Mouse (Mus musculus) neural tube, embryonic 11.5 days (tissue): ENCODE data around the gene Coa3. TPM values are rescaled to one million over a fixed set of nuclear protein-coding genes. Genes with fewer than 3 reads are reported as not detected.

Experiments
- ATAC-seq: fragments of 200-750 bp; cut with Nextera tagmentation; 2 replicates; pipeline ENCODE4 v1.8.0; 2017; ENCODE audit warnings: moderate number of reproducible peaks, mild to moderate bottlenecking, moderate TSS enrichment, moderate library complexity; ENCODE audit not compliant: insufficient read depth, low FRiP score, low TSS enrichment
- DNase-seq: peaks from one replicate; pipeline ENCODE4 v3.0.0-alpha.2; 2015; ENCODE audit warnings: low spot score
- H3K27ac ChIP-seq: fragments of 300-500 bp; sonication (generic); 2 replicates; pipeline ENCODE4 v1.5.1; 2014; ENCODE audit warnings: low read depth, mild to moderate bottlenecking, low read length
- H3K27me3 ChIP-seq: fragments of 300-500 bp; sonication (generic); 2 replicates; pipeline ENCODE4 v1.6.1; 2014; ENCODE audit warnings: mild to moderate bottlenecking, low read length, mixed read lengths; ENCODE audit not compliant: control insufficient read depth, insufficient read depth
- H3K36me3 ChIP-seq: fragments of 300-500 bp; sonication (generic); 2 replicates; pipeline ENCODE4 v1.6.1; 2014; ENCODE audit warnings: mild to moderate bottlenecking, low read length, moderate library complexity, mixed read lengths; ENCODE audit not compliant: control insufficient read depth, insufficient read depth
- H3K4me1 ChIP-seq: fragments of 300-500 bp; sonication (generic); 2 replicates; pipeline ENCODE4 v1.6.1; 2014; ENCODE audit warnings: low read length, mixed read lengths; ENCODE audit not compliant: control insufficient read depth, insufficient read depth
- H3K4me2 ChIP-seq: fragments of 300-500 bp; sonication (generic); 2 replicates; pipeline ENCODE4 v1.6.1; 2014; ENCODE audit warnings: low read depth, mild to moderate bottlenecking, moderate library complexity
- H3K4me3 ChIP-seq: fragments of 300-500 bp; sonication (generic); 2 replicates; pipeline ENCODE4 v1.5.1; 2014; ENCODE audit warnings: low read depth, low read length
- H3K9ac ChIP-seq: fragments of 300-500 bp; sonication (generic); 2 replicates; pipeline ENCODE4 v1.6.1; 2014; ENCODE audit warnings: mild to moderate bottlenecking, low read length
- H3K9me3 ChIP-seq: fragments of 300-500 bp; sonication (generic); 2 replicates; pipeline ENCODE4 v1.6.1; 2016; ENCODE audit warnings: low read length; ENCODE audit not compliant: control insufficient read depth
- WGBS: fragments of 180-500 bp; shearing (Covaris S2); extraction: QIAGEN DNeasy Blood & Tissue Kit; methylation state at CpG from one replicate; pipeline ENCODE4 v1.1.7; 2014; 5-methylcytosine and 5-hydroxymethylcytosine counted together
- polyA plus RNA-seq: library from polyadenylated mRNA; unstranded; fragments of >200 nt; fragmentation: Nextera tagmentation; extraction: Ambion mirVana; gene quantifications from 2 replicates; pipeline ENCODE4 v1.2.1, GENCODE M21; 2014

The Coa3 gene
- polyA plus RNA-seq, 1 experiment from 2014 or later, result 196 TPM

DNA sequence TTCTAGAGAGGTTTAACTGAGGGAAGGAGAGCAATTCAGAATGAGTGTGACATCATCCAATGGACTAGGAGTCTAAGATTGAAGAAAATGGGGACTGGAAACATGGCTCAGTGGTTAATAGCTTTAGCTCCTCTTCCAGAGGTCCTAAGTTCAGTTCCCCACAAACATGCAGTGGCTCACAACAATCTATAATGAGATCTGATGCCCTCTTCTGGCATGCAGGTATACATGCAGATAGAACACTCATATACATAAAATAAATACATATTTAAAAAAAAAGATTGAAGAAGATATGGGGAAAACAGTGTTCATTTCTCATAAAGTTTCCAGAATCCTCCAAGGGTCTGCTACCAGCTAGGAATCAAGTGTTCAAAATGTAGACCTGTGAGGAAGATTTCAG is 43.5 kb downstream of the Coa3 start:
- H3K9me3 ChIP-seq, result no peaks in the 10 kb centered on the region
- no peaks in the 10 kb centered on the region for H3K27me3 ChIP-seq
- H3K4me1 ChIP-seq, result peaks cover 8% of the 10 kb centered on the region; the same call in 1 of the 2 replicates
- no peak overlapping the region for H3K27ac ChIP-seq
- DNase-seq, result no peak
- H3K9ac ChIP-seq, result no peak overlapping the region
- no peak for ATAC-seq
- H3K4me3 ChIP-seq, result no peak overlapping the region
- no peaks in the 10 kb centered on the region for H3K36me3 ChIP-seq
- no peak overlapping the region for H3K4me2 ChIP-seq

DNA sequence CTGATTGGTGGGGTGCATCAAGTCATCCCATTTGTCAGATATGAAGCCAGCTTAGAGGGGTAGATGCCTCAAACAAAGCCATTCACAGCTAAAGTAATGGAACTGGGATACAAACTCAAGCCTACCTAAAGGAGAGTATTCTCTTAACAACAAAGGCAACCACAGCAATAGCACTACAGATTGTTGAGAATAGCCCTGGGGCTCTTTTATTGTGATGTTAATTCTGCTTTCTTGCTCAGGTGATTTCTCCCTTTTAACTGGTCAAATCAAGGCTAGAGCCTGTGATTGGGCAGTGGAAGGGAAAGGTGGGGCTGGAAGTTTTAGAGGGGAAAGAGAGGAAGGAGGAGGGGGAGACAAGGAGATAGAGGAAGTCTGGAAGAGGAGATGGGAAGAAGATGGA is 44.8 kb downstream of the Coa3 start:
- DNase-seq, result no peak
- Histone ChIP-seq H3K27ac (no peak overlapping the region), H3K4me3 (no peak overlapping the region), H3K36me3 (no peaks in the 10 kb centered on the region), H3K9ac (no peak overlapping the region), H3K4me2 (no peak overlapping the region), H3K9me3 (no peaks in the 10 kb centered on the region), H3K4me1 (peaks cover 10% of the 10 kb centered on the region), H3K27me3 (no peaks in the 10 kb centered on the region)
- no peak for ATAC-seq

DNA sequence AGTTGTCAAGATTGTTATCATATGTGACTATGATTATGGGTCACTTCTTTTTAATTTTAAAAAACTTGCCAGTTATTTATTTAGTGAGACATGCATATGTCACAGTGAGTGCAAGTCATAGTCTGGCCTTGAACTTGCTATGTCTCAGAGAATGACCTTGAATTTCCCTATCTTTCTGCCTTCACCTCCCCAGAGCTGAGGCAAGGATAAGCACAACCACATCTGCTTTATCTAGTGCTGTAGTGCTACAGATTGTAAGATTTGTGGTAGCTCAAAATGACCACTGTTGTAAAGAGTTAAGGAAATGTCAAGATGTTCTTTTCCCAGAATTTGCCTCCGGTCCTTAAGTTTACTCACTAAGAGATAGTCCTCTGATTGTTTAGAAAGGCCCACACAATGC is 45.7 kb downstream of the Coa3 start:
- H3K4me1 ChIP-seq, result peaks cover 10% of the 10 kb centered on the region
- H3K9ac ChIP-seq, result no peak overlapping the region
- no peak overlapping the region for H3K4me3 ChIP-seq
- no peak overlapping the region for H3K4me2 ChIP-seq
- H3K9me3 ChIP-seq, result no peaks in the 10 kb centered on the region
- no peaks in the 10 kb centered on the region for H3K36me3 ChIP-seq
- no peak overlapping the region for H3K27ac ChIP-seq
- 86% methylated on average over 1 of the region's 1 CpGs for WGBS
- no peaks in the 10 kb centered on the region for H3K27me3 ChIP-seq
- no peak for ATAC-seq
- no peak for DNase-seq

DNA sequence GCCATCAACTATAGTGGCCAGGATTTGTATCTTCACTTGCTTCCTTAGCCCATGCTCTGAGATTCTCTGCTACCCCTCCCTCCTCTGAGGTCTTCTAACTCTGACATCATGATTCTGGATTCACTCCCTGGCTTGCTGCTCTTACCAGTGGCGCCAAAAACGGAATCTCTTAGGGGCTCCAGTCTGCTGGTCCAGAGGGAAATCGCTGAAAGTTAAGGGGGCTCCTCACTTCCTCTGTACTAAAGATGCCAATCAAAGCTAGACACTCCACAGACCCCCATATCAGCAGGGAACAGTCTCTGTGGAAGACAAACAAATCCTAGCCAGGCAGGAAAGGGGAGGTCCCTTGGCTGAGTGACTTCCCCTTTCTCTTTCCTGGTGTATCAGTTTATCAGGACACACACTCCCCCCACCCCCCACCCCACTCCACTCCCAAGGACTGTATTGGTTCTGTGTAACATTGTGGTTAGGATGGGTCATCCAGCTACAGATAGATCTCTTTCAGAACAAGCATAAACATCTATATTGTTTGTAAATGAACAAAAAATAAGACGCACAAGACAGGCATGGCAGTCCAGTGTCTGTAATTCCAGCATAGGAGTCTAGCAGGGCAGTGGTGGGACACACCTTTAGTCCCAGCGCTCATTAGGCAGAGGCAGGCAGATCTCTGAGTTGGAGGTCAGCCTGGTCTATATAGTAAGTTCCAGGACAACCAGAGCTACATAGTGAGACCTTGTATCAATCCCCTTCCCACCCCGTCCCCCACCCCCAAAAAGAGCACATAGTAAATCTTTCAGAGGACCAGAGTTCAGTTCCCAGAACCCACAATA is 46.7 kb downstream of the Coa3 start:
- no peak for ATAC-seq
- peak; percentile 23 for DNase-seq
- Histone ChIP-seq H3K9me3 (no peaks in the 10 kb centered on the region), H3K27ac (peak overlapping the region; percentile 11; the same call in 1 of the 2 replicates), H3K9ac (no peak overlapping the region), H3K36me3 (no peaks in the 10 kb centered on the region), H3K27me3 (no peaks in the 10 kb centered on the region), H3K4me1 (peaks cover 10% of the 10 kb centered on the region), H3K4me3 (no peak overlapping the region), H3K4me2 (peak overlapping the region; percentile 18; the same call in 1 of the 2 replicates)
- WGBS, result 59% methylated on average over 6 of the region's 6 CpGs

DNA sequence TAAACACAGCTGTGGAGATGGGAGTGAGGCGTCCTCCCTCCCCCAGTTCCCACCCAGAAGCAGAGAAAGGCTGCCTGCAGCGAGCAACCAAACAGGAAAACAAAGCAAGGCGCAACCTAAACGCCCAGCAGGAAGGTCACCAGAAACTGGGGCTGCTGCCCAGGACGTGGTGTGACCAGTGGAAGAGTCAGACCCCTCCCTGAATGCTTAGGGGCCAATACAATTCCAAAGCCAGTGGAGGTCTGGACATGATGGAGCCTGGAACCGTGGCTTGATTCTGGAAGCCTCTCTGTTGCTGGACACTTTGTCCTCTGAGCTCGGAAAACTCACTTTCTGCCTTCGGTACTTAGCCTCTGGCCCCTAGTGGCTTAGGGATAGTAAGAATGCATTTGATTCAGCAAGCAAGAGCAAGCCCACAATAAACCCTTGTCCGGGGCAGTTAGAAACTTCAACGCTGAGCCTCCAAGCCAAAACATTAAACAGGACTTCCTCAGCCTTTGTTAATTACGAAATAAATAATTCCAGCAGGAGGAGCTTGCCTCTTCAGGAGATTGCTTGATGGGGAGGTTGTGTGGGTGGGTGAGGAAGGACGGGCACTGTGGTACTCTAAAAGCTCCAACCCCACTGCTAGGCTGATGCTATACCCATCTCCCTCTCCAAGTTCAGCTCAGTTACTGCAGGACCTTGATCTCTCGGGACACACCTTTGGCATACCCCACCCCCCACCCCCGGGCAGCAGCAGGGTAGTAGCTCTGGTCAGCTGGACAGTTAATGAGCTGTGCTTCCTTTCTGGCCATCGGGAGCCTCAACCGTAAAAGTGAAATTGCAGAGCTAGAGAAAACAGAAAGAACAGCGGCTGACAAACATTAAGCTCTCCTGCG is 47.7 kb downstream of the Coa3 start:
- Histone ChIP-seq H3K9me3 (no peaks in the 10 kb centered on the region), H3K27me3 (no peaks in the 10 kb centered on the region), H3K27ac (peak overlapping the region; percentile 11), H3K4me2 (peak overlapping the region; percentile 18), H3K36me3 (no peaks in the 10 kb centered on the region), H3K9ac (peak overlapping the region; percentile 22; the same call in 1 of the 2 replicates), H3K4me3 (no peak overlapping the region), H3K4me1 (peaks cover 10% of the 10 kb centered on the region)
- DNase-seq (peak; percentile 32), ATAC-seq (no peak)
- WGBS, result 8% methylated on average over 18 of the region's 18 CpGs

DNA sequence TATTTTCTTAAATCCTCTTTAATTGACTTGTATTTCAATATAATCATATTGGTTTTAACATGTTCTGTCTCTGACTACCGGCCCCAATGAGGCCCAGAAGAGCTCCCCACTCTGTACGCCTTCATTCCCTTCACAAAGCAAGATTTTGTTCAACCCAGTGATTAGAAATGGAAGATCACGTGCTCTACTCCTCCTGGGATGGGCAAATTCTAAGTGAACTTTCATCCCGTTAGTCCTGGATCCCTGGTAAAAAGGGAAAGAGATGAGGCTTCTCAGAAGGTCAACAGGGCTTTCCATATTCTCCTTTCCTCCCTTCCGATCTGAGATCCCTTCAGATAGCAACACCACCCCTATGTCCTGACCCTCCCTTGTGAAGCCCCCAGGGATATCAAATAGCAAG is 48.4 kb downstream of the Coa3 start:
- no peak for DNase-seq
- Histone ChIP-seq H3K4me1 (peaks cover 10% of the 10 kb centered on the region), H3K27me3 (no peaks in the 10 kb centered on the region), H3K4me3 (no peak overlapping the region), H3K4me2 (peak overlapping the region; percentile 4; the same call in 1 of the 2 replicates), H3K27ac (peak overlapping the region; percentile 11; the same call in 1 of the 2 replicates), H3K9me3 (no peaks in the 10 kb centered on the region), H3K9ac (no peak overlapping the region; the same call in 1 of the 2 replicates), H3K36me3 (no peaks in the 10 kb centered on the region)
- ATAC-seq, result no peak
- 25% methylated on average over 5 of the region's 5 CpGs for WGBS

DNA sequence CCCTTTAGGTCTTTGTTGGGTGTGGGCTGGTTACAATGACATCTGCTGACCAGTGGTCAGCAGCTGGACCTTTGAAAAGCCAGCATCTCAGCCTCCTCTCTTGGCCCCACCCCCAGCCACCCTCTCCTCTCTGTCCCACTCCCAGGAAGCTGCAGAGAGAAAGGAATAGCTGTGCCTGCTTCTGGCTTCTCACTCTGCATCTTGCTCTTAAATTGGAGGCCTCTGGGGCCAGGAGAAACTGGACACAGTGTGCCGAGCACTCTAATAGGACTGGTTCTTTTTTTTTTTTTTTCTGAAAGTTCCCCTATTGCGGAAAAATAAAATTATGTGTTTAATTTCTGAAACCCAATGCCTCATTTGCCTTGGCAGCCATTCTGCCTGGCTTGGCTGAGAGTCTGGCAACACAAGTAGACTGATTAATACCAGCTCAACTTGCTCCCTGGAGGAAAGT is 48.8 kb downstream of the Coa3 start:
- Histone ChIP-seq H3K4me3 (no peak overlapping the region), H3K4me2 (no peak overlapping the region; the same call in 1 of the 2 replicates), H3K4me1 (peaks cover 10% of the 10 kb centered on the region), H3K9me3 (no peaks in the 10 kb centered on the region), H3K27me3 (no peaks in the 10 kb centered on the region), H3K9ac (no peak overlapping the region), H3K27ac (0 out of 2 replicates have a peak overlapping the region, but pooled peaks have one; percentile 11), H3K36me3 (no peaks in the 10 kb centered on the region)
- no peak for DNase-seq
- 24% methylated on average over 2 of the region's 2 CpGs for WGBS
- no peak for ATAC-seq

DNA sequence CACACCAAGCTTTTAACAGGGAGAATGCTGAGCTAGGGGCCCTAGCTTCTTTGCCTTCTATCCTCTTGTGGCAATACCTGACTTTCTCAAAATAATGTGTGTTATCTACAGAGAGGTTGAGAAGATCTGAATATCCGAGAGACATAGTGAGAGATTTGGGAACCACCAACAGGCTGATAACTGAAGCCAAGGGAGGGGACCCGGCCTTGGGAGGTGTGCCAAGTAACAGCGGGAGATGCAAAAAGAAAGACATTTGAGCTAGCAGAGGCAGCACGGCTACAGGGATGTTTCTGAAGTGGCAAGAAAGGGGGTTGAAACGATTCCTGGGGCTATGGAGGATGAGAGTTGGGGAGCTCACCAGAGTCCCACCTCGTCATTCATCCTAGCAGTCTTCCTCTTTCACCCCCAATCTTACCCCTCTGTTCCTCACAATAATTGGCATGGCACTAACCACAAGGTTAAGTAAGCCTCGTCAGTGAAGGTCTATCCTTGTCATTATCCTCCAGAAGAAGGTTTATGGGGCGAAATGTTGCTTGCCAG is 49.5 kb downstream of the Coa3 start:
- ATAC-seq (no peak), DNase-seq (no peak)
- 30% methylated on average over 8 of the region's 8 CpGs for WGBS
- Histone ChIP-seq H3K27ac (no peak overlapping the region), H3K4me2 (no peak overlapping the region), H3K36me3 (no peaks in the 10 kb centered on the region), H3K9ac (no peak overlapping the region), H3K4me3 (no peak overlapping the region), H3K27me3 (no peaks in the 10 kb centered on the region), H3K4me1 (peaks cover 10% of the 10 kb centered on the region), H3K9me3 (no peaks in the 10 kb centered on the region)
